Mouse (Mus musculus): ENCODE data around the gene Nin. TPM values are rescaled to one million over a fixed set of nuclear protein-coding genes. Genes with fewer than 3 reads are reported as not detected.
A peak's percentile ranks its signal among the peaks of the same experiment; 100 is the strongest.

Gene Nin
- total and polyA plus RNA-seq, 3 experiments = 29.0 to 51.7 (median 37.2) TPM

DNA sequence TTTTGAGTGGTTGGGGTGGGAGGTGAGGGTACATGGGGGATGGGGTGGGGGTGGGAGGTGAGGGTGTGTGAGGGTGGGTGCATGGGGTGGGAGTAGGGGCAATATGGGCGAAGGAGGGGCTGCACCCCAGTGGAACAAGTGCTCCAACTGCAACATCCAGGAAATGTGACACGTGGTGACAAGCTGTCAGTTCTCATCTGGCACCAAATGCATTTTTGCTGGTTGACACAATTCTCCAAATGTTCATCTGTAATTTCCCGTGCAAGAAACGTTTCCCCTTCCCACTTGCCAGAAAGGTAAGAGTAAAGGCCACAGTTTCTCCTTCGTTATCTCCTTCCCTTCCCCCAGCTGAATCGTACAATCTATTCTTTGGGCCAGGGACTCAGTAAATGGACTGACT, 7.6 kb downstream of the Nin start:
- Histone ChIP-seq H3K4me3 (replicated peaks in 1 of 3; ENCODE audit: low read depth in 2 of 3, low read length in 2 of 3, poor library complexity in 1 of 3) (no peak overlapping the region), H3K79me2 (replicated peaks; ENCODE audit: control insufficient read depth, extremely low read depth, insufficient read depth, poor library complexity, severe bottlenecking) (peaks cover 10% of the 10 kb centered on the region), H3K36me3 (replicated peaks in 1 of 2; ENCODE audit: control insufficient read depth in 1 of 2, insufficient read depth in 1 of 2, low read length in 1 of 2) (peaks cover 11 to 31% of the 10 kb centered on the region in 2 experiments), H3K4me1 (ENCODE audit: control insufficient read depth in 1 of 2, insufficient read depth in 2 of 2) (peaks cover 20 to 81% of the 10 kb centered on the region in 2 experiments), H3K9me3 (replicated peaks; ENCODE audit: low read length) (no peaks in the 10 kb centered on the region), H3K4me2 (ENCODE audit: insufficient read depth, low read depth, poor library complexity, severe bottlenecking) (no peak overlapping the region), H3K27me3 (replicated peaks) (no peaks in the 10 kb centered on the region), H3K9ac (ENCODE audit: insufficient read depth, low read depth) (no peak overlapping the region), H3K27ac (ENCODE audit: insufficient read depth, low read depth) (no peak overlapping the region)
- in situ Hi-C loops (cut with MboI; ENCODE audit: low pct_ligation_motif_present, low pct_unique_long_range_greater_than_20kb, low sequenced_read_pairs) = no loop called here
- TF ChIP-seq SIN3A (IDR thresholded peaks at IDR 0.05; ENCODE audit: low read length) (no peak), JUND (conservative IDR thresholded peaks at IDR 0.05; ENCODE audit: low read depth, low read length) (no peak), ZMIZ1 (IDR thresholded peaks at IDR 0.05; ENCODE audit: low read depth, low read length) (no peak), USF2 (conservative IDR thresholded peaks at IDR 0.05; ENCODE audit: low read depth, low read length) (no peak), POLR2A (IDR thresholded peaks at IDR 0.05; ENCODE audit: low read depth, low read length) (no peak)
- dilution Hi-C loops (cut with MboI; ENCODE audit: extremely low pct_ligation_motif_present, extremely low pct_unique_long_range_greater_than_20kb, low sequenced_read_pairs) = no loop called here
- no peak for DNase-seq (ENCODE audit: extremely low read depth)

DNA sequence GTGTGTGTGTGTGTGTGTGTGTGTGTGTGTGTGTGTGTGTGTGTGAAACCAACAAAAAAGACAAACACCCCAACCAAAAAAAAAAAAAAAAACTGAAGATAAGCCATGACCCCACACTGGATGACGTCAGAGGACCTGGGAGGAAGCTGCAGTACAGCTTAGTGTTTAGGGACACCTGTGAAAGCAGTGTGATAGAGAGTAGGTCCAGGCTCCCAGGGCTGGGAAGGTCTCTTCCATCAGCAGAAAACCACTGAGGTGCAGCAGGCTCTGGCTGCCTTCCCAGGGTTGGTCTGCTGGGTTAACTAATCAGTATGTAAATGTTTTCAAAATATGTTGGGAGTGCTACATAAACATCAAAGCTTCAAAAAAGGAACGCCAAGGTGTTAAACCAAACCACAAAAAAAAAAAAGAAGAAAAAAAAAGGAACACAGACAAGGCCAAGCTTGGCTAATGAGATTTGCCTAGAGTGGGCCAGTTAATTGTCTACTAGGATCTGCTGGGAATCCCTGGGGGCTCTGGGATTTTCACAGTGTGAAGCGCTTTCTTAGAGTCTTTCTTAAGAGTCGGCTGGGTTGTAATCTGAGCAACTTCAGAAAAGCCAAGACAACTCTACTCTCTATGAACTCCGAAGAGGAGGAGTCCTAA, 8.6 kb downstream of the Nin start:
- no peak overlapping the region for H3K9ac ChIP-seq (ENCODE audit: insufficient read depth, low read depth)
- TF ChIP-seq ZNF384 (IDR thresholded peaks at IDR 0.05; ENCODE audit: low read depth, low read length) (peak; percentile 85), ETS1 (conservative IDR thresholded peaks at IDR 0.05; ENCODE audit: low read depth, low read length) (peak; percentile 9; the same call in 1 of the 2 replicates), ELF1 (IDR thresholded peaks at IDR 0.05; ENCODE audit: low read depth, low read length) (no peak), JUND (conservative IDR thresholded peaks at IDR 0.05; ENCODE audit: low read depth, low read length) (peak; percentile 21; the same call in 1 of the 2 replicates)
- no peaks in the 10 kb centered on the region for H3K27me3 ChIP-seq (replicated peaks)
- peaks cover 11 to 39% of the 10 kb centered on the region in 2 experiments for H3K36me3 ChIP-seq (replicated peaks in 1 of 2; ENCODE audit: control insufficient read depth in 1 of 2, insufficient read depth in 1 of 2, low read length in 1 of 2)
- peaks cover 8% of the 10 kb centered on the region for H3K79me2 ChIP-seq (replicated peaks; ENCODE audit: control insufficient read depth, extremely low read depth, insufficient read depth, poor library complexity, severe bottlenecking)
- no peak overlapping the region for H3K4me3 ChIP-seq (replicated peaks in 1 of 3; ENCODE audit: low read depth in 2 of 3, low read length in 2 of 3, poor library complexity in 1 of 3)
- peak overlapping the region; percentile 31; the same call in 1 of the 2 replicates for H3K27ac ChIP-seq (ENCODE audit: insufficient read depth, low read depth)
- 0 out of 2 replicates have a peak overlapping the region, but pooled peaks have one; percentile 11 for H3K4me2 ChIP-seq (ENCODE audit: insufficient read depth, low read depth, poor library complexity, severe bottlenecking)
- dilution Hi-C loops (cut with MboI; ENCODE audit: extremely low pct_ligation_motif_present, extremely low pct_unique_long_range_greater_than_20kb, low sequenced_read_pairs) = no loop called here
- H3K4me1 ChIP-seq (ENCODE audit: control insufficient read depth in 1 of 2, insufficient read depth in 2 of 2) = peaks cover 20 to 76% of the 10 kb centered on the region in 2 experiments
- H3K9me3 ChIP-seq (replicated peaks; ENCODE audit: low read length) = no peaks in the 10 kb centered on the region
- in situ Hi-C loops (cut with MboI; ENCODE audit: low pct_ligation_motif_present, low pct_unique_long_range_greater_than_20kb, low sequenced_read_pairs) = no loop called here
- no peak for DNase-seq (ENCODE audit: extremely low read depth)

DNA sequence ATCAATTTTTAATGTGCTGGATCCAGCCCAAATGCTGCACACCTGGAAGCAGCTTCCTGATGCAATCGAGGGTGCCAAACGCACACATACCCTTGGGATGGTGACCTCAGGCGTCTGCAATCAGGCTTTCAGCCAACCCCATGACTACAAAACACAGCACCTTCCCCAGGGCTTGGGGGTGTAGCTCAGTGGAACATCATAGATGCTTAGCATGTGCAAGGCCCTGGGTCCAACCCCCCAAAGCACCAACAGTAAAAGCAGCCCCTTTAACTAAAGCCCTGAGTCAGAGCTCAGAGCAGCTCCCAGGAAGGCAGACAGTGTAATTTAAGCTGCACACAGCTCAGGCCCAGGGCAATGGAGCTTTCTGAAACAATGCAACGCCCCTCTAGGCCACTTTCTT, 9.3 kb downstream of the Nin start:
- peaks cover 11 to 40% of the 10 kb centered on the region in 2 experiments for H3K36me3 ChIP-seq (replicated peaks in 1 of 2; ENCODE audit: control insufficient read depth in 1 of 2, insufficient read depth in 1 of 2, low read length in 1 of 2)
- peak overlapping the region; percentile 31 for H3K27ac ChIP-seq (ENCODE audit: insufficient read depth, low read depth)
- dilution Hi-C loops (cut with MboI; ENCODE audit: extremely low pct_ligation_motif_present, extremely low pct_unique_long_range_greater_than_20kb, low sequenced_read_pairs) = no loop called here

More for the DNA sequence above, 9.3 kb downstream of the Nin start:
- Histone ChIP-seq H3K4me2 (ENCODE audit: insufficient read depth, low read depth, poor library complexity, severe bottlenecking) (no peak overlapping the region), H3K79me2 (replicated peaks; ENCODE audit: control insufficient read depth, extremely low read depth, insufficient read depth, poor library complexity, severe bottlenecking) (peaks cover 8% of the 10 kb centered on the region), H3K4me1 (ENCODE audit: control insufficient read depth in 1 of 2, insufficient read depth in 2 of 2) (peaks cover 20 to 69% of the 10 kb centered on the region in 2 experiments), H3K27me3 (replicated peaks) (no peaks in the 10 kb centered on the region), H3K9me3 (replicated peaks; ENCODE audit: low read length) (no peaks in the 10 kb centered on the region), H3K4me3 (replicated peaks in 1 of 3; ENCODE audit: low read depth in 2 of 3, low read length in 2 of 3, poor library complexity in 1 of 3) (no peak overlapping the region), H3K9ac (ENCODE audit: insufficient read depth, low read depth) (no peak overlapping the region)
- in situ Hi-C loops (cut with MboI; ENCODE audit: low pct_ligation_motif_present, low pct_unique_long_range_greater_than_20kb, low sequenced_read_pairs) = no loop called here
- DNase-seq (ENCODE audit: extremely low read depth) = peak; percentile 70
- TF ChIP-seq MAX (IDR thresholded peaks at IDR 0.05; ENCODE audit: low read length) = no peak
- TF ChIP-seq BHLHE40 (IDR thresholded peaks at IDR 0.05; ENCODE audit: low read depth, low read length) = 0 out of 2 replicates have a peak, but pooled peaks have one; percentile 22
- TF ChIP-seq ETS1 (conservative IDR thresholded peaks at IDR 0.05; ENCODE audit: low read depth, low read length) = peak; percentile 47
- TF ChIP-seq MEF2A (IDR thresholded peaks at IDR 0.05; ENCODE audit: borderline replicate concordance, low read depth, low read length) = no peak
- TF ChIP-seq ZNF384 (IDR thresholded peaks at IDR 0.05; ENCODE audit: low read depth, low read length) = no peak
- no peak for TF ChIP-seq PAX5 (IDR thresholded peaks at IDR 0.05; ENCODE audit: low read length)

All from CH12.LX (cell line).